Mouse (Mus musculus) stomach, embryonic 14.5 days (tissue): ENCODE measurements around the gene F5. TPM values are rescaled to one million over a fixed set of nuclear protein-coding genes. Genes with fewer than 3 reads are reported as not detected.

Experiments
- ATAC-seq: fragments of 200-750 bp; cut with Nextera tagmentation; 2 replicates; pipeline ENCODE4 v1.8.0; 2017; ENCODE audit warnings: low read depth, moderate TSS enrichment; ENCODE audit not compliant: insufficient number of reproducible peaks, insufficient read depth, low FRiP score
- H3K27ac ChIP-seq: fragments of 300-500 bp; sonication (generic); 2 replicates; pipeline ENCODE4 v1.5.1; 2014; ENCODE audit warnings: mild to moderate bottlenecking, low read length, moderate library complexity, mixed read lengths
- H3K27me3 ChIP-seq: fragments of 300-500 bp; sonication (generic); 2 replicates; pipeline ENCODE4 v1.6.1; 2014; ENCODE audit warnings: low read length, control low read depth, mixed read lengths; ENCODE audit not compliant: control insufficient read depth, insufficient read depth
- H3K36me3 ChIP-seq: fragments of 300-500 bp; sonication (generic); 2 replicates; pipeline ENCODE4 v1.6.1; 2014; ENCODE audit warnings: mild to moderate bottlenecking, control low read depth, low read length, moderate library complexity, mixed read lengths; ENCODE audit not compliant: control insufficient read depth, insufficient read depth
- H3K4me1 ChIP-seq: fragments of 300-500 bp; sonication (generic); 2 replicates; pipeline ENCODE4 v1.6.1; 2014; ENCODE audit warnings: low read length, control low read depth, mixed read lengths; ENCODE audit not compliant: control insufficient read depth, insufficient read depth
- H3K4me2 ChIP-seq: fragments of 300-500 bp; sonication (generic); replicated peaks from 2 replicates; pipeline ENCODE4 v1.6.1; 2014; ENCODE audit warnings: low read depth, low read length, control low read depth
- H3K4me3 ChIP-seq: fragments of 300-500 bp; sonication (generic); 2 replicates; pipeline ENCODE4 v1.5.1; 2014; ENCODE audit warnings: low read depth, low read length, control low read depth
- H3K9ac ChIP-seq: fragments of 300-500 bp; sonication (generic); replicated peaks from 2 replicates; pipeline ENCODE4 v1.6.1; 2014; ENCODE audit warnings: low read depth, mild to moderate bottlenecking, control low read depth, low read length, moderate library complexity, mixed read lengths
- H3K9me3 ChIP-seq: fragments of 300-500 bp; sonication (generic); 2 replicates; pipeline ENCODE4 v1.6.1; 2016; ENCODE audit warnings: low read depth, low read length, control low read depth; ENCODE audit not compliant: control insufficient read depth
- WGBS: fragments of 180-500 bp; shearing (Covaris S2); extraction: QIAGEN DNeasy Blood & Tissue Kit; methylation state at CpG from one replicate; pipeline ENCODE4 v1.1.7; 2014; 5-methylcytosine and 5-hydroxymethylcytosine counted together
- polyA plus RNA-seq: library from polyadenylated mRNA; unstranded; fragments of >200 nt; fragmentation: Nextera tagmentation; extraction: Ambion mirVana; gene quantifications from 2 replicates; pipeline ENCODE4 v1.2.1, GENCODE M21; 2014

The F5 gene
- polyA plus RNA-seq, 1 experiment from 2014 or later, result 0.54 TPM

DNA sequence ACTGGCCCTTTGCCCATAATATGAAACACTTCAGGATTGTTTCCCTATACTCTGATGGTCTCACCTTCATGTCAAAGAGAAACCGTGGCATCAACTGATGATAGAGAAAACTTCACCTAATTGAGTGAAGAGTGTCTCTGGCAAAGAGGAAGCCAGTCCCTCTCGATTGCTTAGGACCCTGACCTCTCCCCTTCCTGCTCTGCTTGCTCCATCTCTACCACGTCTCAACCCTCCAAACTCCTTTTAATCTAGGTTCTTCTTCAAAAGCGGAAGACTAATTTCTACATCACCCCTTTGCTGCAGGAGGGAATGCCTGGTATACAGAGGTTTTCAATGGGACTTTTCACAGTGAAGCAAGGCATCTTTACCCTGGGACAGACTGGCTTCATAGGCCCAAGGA is 21.5 kb downstream of the F5 start:
- no peak for ATAC-seq
- no peaks in the 10 kb centered on the region for H3K36me3 ChIP-seq
- WGBS, result 75% methylated on average over 4 of the region's 4 CpGs
- no peaks in the 10 kb centered on the region for H3K9me3 ChIP-seq
- H3K4me3 ChIP-seq, result no peak overlapping the region
- H3K4me1 ChIP-seq, result no peaks in the 10 kb centered on the region
- H3K27ac ChIP-seq, result no peak overlapping the region
- no peak overlapping the region for H3K9ac ChIP-seq
- H3K27me3 ChIP-seq, result no peaks in the 10 kb centered on the region
- H3K4me2 ChIP-seq, result no peak overlapping the region

DNA sequence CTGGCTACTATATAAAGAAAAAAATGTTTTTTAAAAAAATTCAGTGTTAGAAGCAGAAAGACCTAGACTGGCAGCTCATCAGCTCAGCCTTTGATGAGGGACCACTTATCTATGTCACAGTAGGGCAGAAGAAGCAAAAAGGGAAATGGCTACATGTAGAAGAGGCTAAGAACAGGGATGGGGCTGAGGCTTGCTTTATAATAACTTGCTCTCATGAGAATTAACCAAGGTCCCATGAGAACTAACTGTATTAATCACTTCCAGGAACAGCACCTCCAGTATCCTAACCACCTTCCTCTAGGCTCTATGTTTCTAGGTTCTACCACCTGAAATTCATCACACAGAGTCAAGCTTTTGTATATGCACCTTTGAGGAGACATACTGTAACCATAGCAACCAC is 25.2 kb downstream of the F5 start:
- Histone ChIP-seq H3K9me3 (no peaks in the 10 kb centered on the region), H3K4me3 (no peak overlapping the region), H3K4me1 (no peaks in the 10 kb centered on the region), H3K9ac (no peak overlapping the region), H3K27ac (no peak overlapping the region), H3K4me2 (no peak overlapping the region), H3K36me3 (no peaks in the 10 kb centered on the region), H3K27me3 (no peaks in the 10 kb centered on the region)
- no peak for ATAC-seq

DNA sequence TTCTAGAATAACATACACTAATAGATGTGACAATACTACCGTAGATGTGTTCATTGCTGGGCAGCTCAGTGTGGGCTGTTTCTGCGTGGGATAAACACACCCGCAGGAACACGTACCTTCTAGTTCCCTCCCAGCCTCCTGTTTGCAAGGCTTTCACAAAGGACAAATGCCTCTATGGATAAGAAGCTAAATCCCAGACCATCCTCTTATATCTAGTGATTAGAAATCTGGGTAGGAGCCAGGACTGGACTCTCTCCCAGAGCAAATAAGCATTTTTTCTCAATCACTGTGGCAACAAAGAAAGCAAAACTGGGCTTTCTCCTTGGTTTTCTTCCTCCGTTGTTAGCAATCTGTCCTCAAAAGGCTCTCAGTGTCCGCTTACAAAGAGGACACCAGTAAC is 26.8 kb downstream of the F5 start:
- Histone ChIP-seq H3K27ac (no peak overlapping the region), H3K36me3 (no peaks in the 10 kb centered on the region), H3K9me3 (no peaks in the 10 kb centered on the region), H3K4me2 (no peak overlapping the region), H3K9ac (no peak overlapping the region), H3K4me1 (no peaks in the 10 kb centered on the region), H3K4me3 (no peak overlapping the region), H3K27me3 (no peaks in the 10 kb centered on the region)
- WGBS, result 72% methylated on average over 6 of the region's 6 CpGs
- ATAC-seq, result no peak

DNA sequence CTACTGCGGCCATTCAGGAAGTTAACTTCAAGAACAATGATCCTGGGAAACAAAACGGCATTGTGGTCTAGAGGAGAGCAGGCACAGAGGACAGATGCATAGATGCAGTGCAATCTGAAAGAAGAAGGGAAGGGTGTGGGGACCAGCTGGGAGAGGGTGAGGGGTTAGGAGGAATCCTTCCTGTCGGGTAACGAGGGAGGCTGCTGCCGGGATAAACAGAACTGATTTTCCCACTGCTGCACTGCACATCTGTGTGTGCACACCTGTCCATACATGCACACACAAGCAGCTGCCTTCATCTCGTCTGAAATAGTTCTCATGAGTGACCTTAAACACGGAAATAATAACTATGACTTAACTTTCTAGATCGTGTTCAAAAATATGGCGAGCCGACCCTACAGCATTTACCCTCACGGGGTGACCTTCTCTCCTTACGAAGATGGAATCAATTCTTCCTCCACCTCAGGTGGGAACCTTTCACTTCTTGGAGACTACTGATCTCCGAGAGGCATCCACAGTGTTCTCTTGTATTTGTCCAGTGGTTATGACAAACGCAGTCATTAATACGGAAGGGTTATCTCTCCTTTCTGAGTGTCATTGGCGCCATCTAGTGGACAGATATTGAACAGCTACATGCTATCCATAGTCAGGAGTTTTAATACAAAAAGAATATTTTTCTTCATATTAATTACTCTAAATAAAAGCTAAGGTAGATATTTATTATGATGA is 32.7 kb downstream of the F5 start:
- H3K9me3 ChIP-seq, result no peaks in the 10 kb centered on the region
- WGBS, result 43% methylated on average over 16 of the region's 16 CpGs
- H3K4me1 ChIP-seq, result no peaks in the 10 kb centered on the region
- H3K9ac ChIP-seq, result no peak overlapping the region
- H3K36me3 ChIP-seq, result no peaks in the 10 kb centered on the region
- H3K4me3 ChIP-seq, result 0 out of 2 replicates have a peak overlapping the region, but pooled peaks have one; percentile 1
- ATAC-seq, result peak; percentile 46; the same call in 1 of the 2 replicates
- H3K4me2 ChIP-seq, result peak overlapping the region; percentile 17
- H3K27ac ChIP-seq, result no peak overlapping the region
- no peaks in the 10 kb centered on the region for H3K27me3 ChIP-seq

DNA sequence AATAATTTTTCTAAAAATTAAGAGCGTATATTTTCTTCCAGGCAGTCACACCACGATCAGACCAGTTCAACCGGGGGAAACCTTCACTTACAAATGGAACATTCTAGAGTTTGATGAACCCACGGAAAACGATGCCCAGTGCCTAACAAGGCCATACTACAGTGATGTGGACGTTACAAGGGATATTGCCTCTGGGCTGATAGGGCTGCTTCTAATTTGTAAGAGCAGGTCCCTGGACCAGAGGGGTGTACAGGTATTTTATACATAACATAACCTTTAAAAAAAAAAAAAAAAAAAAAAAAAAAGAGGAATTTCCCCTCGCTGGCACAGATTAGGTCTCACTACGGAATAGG is 33.2 kb downstream of the F5 start:
- H3K27me3 ChIP-seq, result no peaks in the 10 kb centered on the region
- H3K9me3 ChIP-seq, result no peaks in the 10 kb centered on the region
- H3K4me1 ChIP-seq, result no peaks in the 10 kb centered on the region
- no peak overlapping the region for H3K4me2 ChIP-seq
- H3K36me3 ChIP-seq, result no peaks in the 10 kb centered on the region
- H3K27ac ChIP-seq, result no peak overlapping the region
- no peak overlapping the region for H3K9ac ChIP-seq
- no peak for ATAC-seq
- 42% methylated on average over 8 of the region's 8 CpGs for WGBS
- no peak overlapping the region for H3K4me3 ChIP-seq

DNA sequence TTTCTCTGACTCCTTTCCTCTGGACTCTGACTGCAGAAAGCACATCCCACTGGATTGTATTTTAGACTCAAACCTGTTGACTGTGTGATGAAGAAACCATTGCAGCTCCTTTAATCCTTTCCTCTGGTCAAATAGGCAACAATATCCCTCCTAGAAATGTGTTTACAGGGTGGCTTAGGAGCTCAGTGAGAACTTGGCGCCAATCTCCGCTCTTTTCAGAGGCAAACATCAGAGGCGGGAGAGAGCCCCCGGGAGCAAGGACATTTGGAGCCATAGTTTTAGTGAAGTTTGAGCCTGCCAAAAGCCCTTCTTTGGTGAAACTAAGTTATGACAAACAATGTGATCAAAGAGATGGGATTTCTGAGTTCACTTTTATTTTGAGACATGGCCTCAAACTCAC is 33.7 kb downstream of the F5 start:
- no peaks in the 10 kb centered on the region for H3K36me3 ChIP-seq
- no peaks in the 10 kb centered on the region for H3K9me3 ChIP-seq
- H3K4me3 ChIP-seq, result no peak overlapping the region
- H3K9ac ChIP-seq, result no peak overlapping the region
- H3K4me1 ChIP-seq, result no peaks in the 10 kb centered on the region
- 45% methylated on average over 4 of the region's 4 CpGs for WGBS
- ATAC-seq, result no peak
- no peak overlapping the region for H3K27ac ChIP-seq
- H3K4me2 ChIP-seq, result no peak overlapping the region
- H3K27me3 ChIP-seq, result no peaks in the 10 kb centered on the region

DNA sequence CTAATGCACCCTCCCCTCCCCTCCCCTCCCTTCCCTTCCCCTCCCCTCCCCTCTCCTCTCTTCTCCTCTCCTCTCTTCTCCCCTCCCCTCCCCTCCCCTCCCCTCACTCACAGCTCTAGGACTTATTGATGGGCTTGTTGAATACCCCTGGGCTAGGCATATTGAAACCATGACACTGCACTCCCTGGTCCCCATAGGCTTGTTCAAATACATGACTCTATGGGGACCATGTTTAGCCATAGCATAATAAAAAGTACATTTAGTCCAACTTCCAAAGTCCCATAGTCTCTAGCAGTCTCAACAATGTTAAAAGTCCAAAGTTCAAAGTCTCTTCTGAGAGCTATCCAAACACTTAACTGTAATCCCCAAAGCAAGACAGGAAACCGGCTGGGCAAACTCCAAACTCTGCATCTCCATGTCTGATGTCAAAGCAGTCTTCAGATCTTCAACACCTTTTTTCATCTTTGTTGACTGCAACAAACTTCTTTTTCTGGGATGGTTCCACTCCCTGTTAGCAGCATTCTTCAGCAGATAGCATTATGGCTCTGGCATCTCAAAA is 35.4 kb downstream of the F5 start:
- Histone ChIP-seq H3K9me3 (no peaks in the 10 kb centered on the region), H3K9ac (no peak overlapping the region)
- 69% methylated on average over 1 of the region's 1 CpGs for WGBS

DNA sequence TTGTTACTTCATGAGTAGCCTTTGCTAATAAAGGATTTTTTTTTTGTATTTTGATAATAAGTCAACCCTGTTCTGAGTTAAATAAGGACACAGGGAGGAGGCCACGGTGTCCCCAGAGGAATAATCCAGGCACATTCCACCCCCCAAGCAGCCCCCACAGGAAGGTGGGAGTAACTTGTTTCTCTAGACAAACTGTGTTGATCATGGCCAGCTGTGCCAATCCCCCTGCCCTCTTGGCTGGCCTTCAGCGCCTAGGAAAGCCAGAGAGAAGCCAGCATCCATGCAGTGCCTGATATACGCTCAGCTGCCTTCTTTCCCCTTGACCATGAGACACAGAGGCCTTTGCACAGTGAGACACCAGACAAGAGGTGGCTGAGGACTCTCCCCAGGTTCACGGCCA is 47.9 kb downstream of the F5 start:
- no peak for ATAC-seq
- Histone ChIP-seq H3K36me3 (no peaks in the 10 kb centered on the region), H3K27me3 (no peaks in the 10 kb centered on the region), H3K4me2 (no peak overlapping the region), H3K9me3 (no peaks in the 10 kb centered on the region), H3K4me3 (no peak overlapping the region), H3K4me1 (no peaks in the 10 kb centered on the region), H3K27ac (no peak overlapping the region), H3K9ac (no peak overlapping the region)
- 77% methylated on average over 4 of the region's 4 CpGs for WGBS

More for the DNA sequence above, 35.4 kb downstream of the F5 start:
- Histone ChIP-seq H3K27ac (no peak overlapping the region), H3K4me2 (no peak overlapping the region), H3K36me3 (no peaks in the 10 kb centered on the region), H3K4me1 (no peaks in the 10 kb centered on the region), H3K4me3 (no peak overlapping the region), H3K27me3 (no peaks in the 10 kb centered on the region)
- ATAC-seq, result no peak

DNA sequence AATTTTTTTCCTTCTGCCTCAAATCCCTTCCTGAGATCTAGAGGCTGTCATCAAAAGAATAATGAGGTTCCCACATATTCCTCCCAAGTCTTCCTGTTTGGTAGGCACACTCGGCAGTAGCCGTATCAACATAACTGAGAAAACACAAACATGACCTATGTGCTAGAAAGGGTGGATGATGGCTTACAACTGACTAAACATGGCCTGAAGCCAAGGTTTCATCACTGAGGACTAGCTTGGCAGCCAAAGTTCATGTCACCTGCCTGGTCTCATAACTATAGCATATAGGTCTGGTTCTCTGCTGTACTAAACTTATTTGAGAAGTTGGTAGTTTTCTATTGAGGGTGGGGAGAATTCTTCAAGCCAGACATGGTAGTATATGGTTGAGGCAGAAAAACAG is 56.8 kb downstream of the F5 start:
- ATAC-seq, result no peak
- 61% methylated on average over 2 of the region's 2 CpGs for WGBS
- Histone ChIP-seq H3K27me3 (no peaks in the 10 kb centered on the region), H3K4me2 (no peak overlapping the region), H3K9me3 (no peaks in the 10 kb centered on the region), H3K4me3 (no peak overlapping the region), H3K4me1 (no peaks in the 10 kb centered on the region), H3K9ac (no peak overlapping the region), H3K27ac (no peak overlapping the region), H3K36me3 (no peaks in the 10 kb centered on the region)
